Comparison of ENCODE assay signal across 16 mouse cellular contexts in genomic region chr4:142638057-142638456, GRCm38 (mm10).
DNase-seq lines count a peak whose midpoint lies in the region; ATAC-seq and TF ChIP-seq lines count a peak whose summit lies in the region.
"Had no signal": no experiment of that assay in that cellular context is flagged by ENCODE, and none has a peak within 500 bp of the region (broad histone marks: within the 10 kb centered on the region; RNA-seq: fewer than 3 reads in every experiment).

No protein-coding gene starts in this region.

- no peak overlapping the region for H3K9ac ChIP-seq in heart, adult 2 months (ENCODE audit: low read depth, low read length)
- no peak overlapping the region for H3K9ac ChIP-seq in liver, postnatal 0 days (replicated peaks)
- H3K9ac ChIP-seq in forebrain, embryonic 15.5 days (replicated peaks): no peak overlapping the region

- intact Hi-C loops in heart, adult 2 months (cut with DNase I): no loop called here

- ATAC-seq in liver, postnatal 0 days: no peak
- ATAC-seq in forebrain, embryonic 15.5 days (replicated peaks): no peak
- no peak for ATAC-seq in megakaryocyte progenitor cell, adult 5-6 weeks (replicated peaks; ENCODE audit: poor library complexity)

- no peak overlapping the region for H3K27ac ChIP-seq in heart, adult 2 months
- H3K27ac ChIP-seq in liver, postnatal 0 days (ENCODE audit: low read depth): no peak overlapping the region
- H3K27ac ChIP-seq in forebrain, embryonic 15.5 days (replicated peaks): peak overlapping the region; percentile 69
- H3K27ac ChIP-seq: hindbrain, embryonic 14.5 days had no signal

- TF ChIP-seq CTCF in heart, adult 2 months (IDR thresholded peaks at IDR 0.05): peak; percentile 30
- TF ChIP-seq CTCF in liver, postnatal 0 days (IDR thresholded peaks at IDR 0.05; ENCODE audit: low read depth): 0 out of 2 replicates have a peak, but pooled peaks have one; percentile 22
- peak; percentile 43 for TF ChIP-seq CTCF in E14TG2a.4 (conservative IDR thresholded peaks at IDR 0.05; ENCODE audit: low read length)

- 85% methylated on average over 4 of the region's 4 CpGs for WGBS in heart, adult 2 months
- WGBS in liver, postnatal 0 days (ENCODE audit: insufficient replicate concordance): 76% methylated on average over 4 of the region's 4 CpGs
- WGBS in forebrain, embryonic 15.5 days: 83% methylated on average over 4 of the region's 4 CpGs

- no peaks in the 10 kb centered on the region for H3K36me3 ChIP-seq in heart, adult 2 months (ENCODE audit: control insufficient read depth, insufficient read depth, low read length)
- no peaks in the 10 kb centered on the region for H3K36me3 ChIP-seq in liver, postnatal 0 days (replicated peaks; ENCODE audit: insufficient read depth, low read length)
- H3K36me3 ChIP-seq in E14TG2a.4 (ENCODE audit: insufficient read depth, low read length): no peaks in the 10 kb centered on the region
- no peaks in the 10 kb centered on the region for H3K36me3 ChIP-seq in forebrain, embryonic 15.5 days

- no peaks in the 10 kb centered on the region for H3K79me2 ChIP-seq in heart, adult 2 months (replicated peaks; ENCODE audit: control insufficient read depth, insufficient read depth, low read length)

- H3K4me1 ChIP-seq in heart, adult 2 months (ENCODE audit: control insufficient read depth, insufficient read depth, low read length): no peaks in the 10 kb centered on the region
- no peaks in the 10 kb centered on the region for H3K4me1 ChIP-seq in liver, postnatal 0 days (ENCODE audit: insufficient read depth)
- 0 out of 2 replicates have a peak, but pooled peaks cover 5% of the 10 kb centered on the region for H3K4me1 ChIP-seq in E14TG2a.4 (replicated peaks; ENCODE audit: low read depth, low read length)
- H3K4me1 ChIP-seq in forebrain, embryonic 15.5 days: peaks cover 10% of the 10 kb centered on the region
- H3K4me1 ChIP-seq: megakaryocyte, embryonic 14.5 days had no signal

- no peak for TF ChIP-seq POLR2A in heart, adult 2 months (IDR thresholded peaks at IDR 0.05; ENCODE audit: insufficient read depth, low read depth, low read length)

- no peak overlapping the region for H3K4me3 ChIP-seq in heart, adult 2 months
- H3K4me3 ChIP-seq in liver, postnatal 0 days (ENCODE audit: low read depth, low read length): no peak overlapping the region
- H3K4me3 ChIP-seq in E14TG2a.4 (replicated peaks; ENCODE audit: low read length): no peak overlapping the region
- no peak overlapping the region for H3K4me3 ChIP-seq in forebrain, embryonic 15.5 days
- H3K4me3 ChIP-seq: megakaryocyte, embryonic 14.5 days had no signal

- no peaks in the 10 kb centered on the region for H3K9me3 ChIP-seq in liver, postnatal 0 days (ENCODE audit: low read length)
- no peaks in the 10 kb centered on the region for H3K9me3 ChIP-seq in E14TG2a.4 (ENCODE audit: low read length)
- H3K9me3 ChIP-seq in forebrain, embryonic 15.5 days: no peaks in the 10 kb centered on the region

- no peaks in the 10 kb centered on the region for H3K27me3 ChIP-seq in heart, adult 2 months (ENCODE audit: control insufficient read depth, insufficient read depth, low read length)
- no peaks in the 10 kb centered on the region for H3K27me3 ChIP-seq in liver, postnatal 0 days (ENCODE audit: insufficient read depth, low read length)
- no peaks in the 10 kb centered on the region for H3K27me3 ChIP-seq in E14TG2a.4 (ENCODE audit: insufficient read depth, low read length)
- H3K27me3 ChIP-seq in forebrain, embryonic 15.5 days: no peaks in the 10 kb centered on the region
- H3K27me3 ChIP-seq: megakaryocyte, embryonic 14.5 days had no signal

- no peak for TF ChIP-seq EP300 in heart, adult 2 months (IDR thresholded peaks at IDR 0.05; ENCODE audit: insufficient read depth, low read depth, low read length)
- TF ChIP-seq EP300 in liver, postnatal 0 days (IDR thresholded peaks at IDR 0.05; ENCODE audit: low read depth): no peak

- H3K4me2 ChIP-seq in liver, postnatal 0 days (ENCODE audit: low read depth, low read length): no peak overlapping the region
- no peak overlapping the region for H3K4me2 ChIP-seq in forebrain, embryonic 15.5 days (replicated peaks)
- H3K4me2 ChIP-seq: hindbrain, embryonic 14.5 days; liver, embryonic 11.5 days had no signal

- DNase-seq in heart, adult 2 months: no peak
- DNase-seq in heart, postnatal 4 days: no peak
- no peak for DNase-seq in liver, postnatal 0 days
- no peak for DNase-seq in liver
- no peak for DNase-seq in spleen, adult 12 weeks (ENCODE audit: low spot score)
- DNase-seq: gastrocnemius, postnatal 25 days; kidney, adult 18-20 months; layer of hippocampus, postnatal 36 days; left cerebral cortex, postnatal 4 days; right cerebral cortex, postnatal 4 days had no signal
